Mouse (Mus musculus) liver, embryonic 15.5 days (tissue): ENCODE measurements around the gene Gm47995. TPM values are rescaled to one million over a fixed set of nuclear protein-coding genes. Genes with fewer than 3 reads are reported as not detected.

ENCODE experiments used
- polyA plus RNA-seq: library from polyadenylated mRNA; unstranded; fragments of >200 nt; fragmentation: Nextera tagmentation; extraction: Ambion mirVana; gene quantifications from 2 replicates; pipeline ENCODE4 v1.2.1, GENCODE M21; 2015

Gene Gm47995
- polyA plus RNA-seq, 1 experiment from 2014 or later, result 0.82 TPM

Other genes starting within 250 kb of the Gm47995 start
- 1.7 and 2.0 TPM in 2 replicates for gene Hmcn1, start 205.0 kb upstream of the Gm47995 start, polyA plus RNA-seq
- 1.9 and 2.2 TPM in 2 replicates for gene Gm47985, start 15.9 kb upstream of the Gm47995 start, polyA plus RNA-seq
- 1.2 and 1.3 TPM in 2 replicates for gene Gm8947, start 6.1 kb upstream of the Gm47995 start, polyA plus RNA-seq
- 0.39 and 1.0 TPM in 2 replicates for gene 3110040M04Rik, start 5.7 kb downstream of the Gm47995 start, polyA plus RNA-seq
- 0.18 and 0.31 TPM in 2 replicates for gene Gm47996, start 11.7 kb downstream of the Gm47995 start, polyA plus RNA-seq
- 68.9 and 71.9 TPM in 2 replicates for gene Ivns1abp, start 146.0 kb downstream of the Gm47995 start, polyA plus RNA-seq
- 12.1 and 15.4 TPM in 2 replicates for gene Swt1, start 230.0 kb downstream of the Gm47995 start, polyA plus RNA-seq
- 15.2 and 16.0 TPM in 2 replicates for gene Trmt1l, start 230.1 kb downstream of the Gm47995 start, polyA plus RNA-seq